Mouse (Mus musculus) spleen, postnatal 4 days (tissue): ENCODE measurements around the gene Rps6kb1.
A peak's percentile ranks its signal among the peaks of the same experiment; 100 is the strongest.

ENCODE experiments used
- DNase-seq, 2 experiments: peaks; one replicate each; pipeline ENCODE4 v3.0.0; 2022; ENCODE audit warnings: low spot score in 2 of 2

Gene Rps6kb1

GRCm38 (mm10) chr11:86544639-86545299 is at the start of gene Rps6kb1, which contains the start of gene Tubd1:
TSS of gene Rps6kb1 (minus strand) at chr11:86544805.
TSS of gene Tubd1 (plus strand) at chr11:86544991.
- DNase-seq: peak; percentile 100

GRCm38 (mm10) chr11:86593443-86593842 is 48.8 kb upstream of the Rps6kb1 start:
- DNase-seq: no peak

GRCm38 (mm10) chr11:86592993-86593392 is 48.4 kb upstream of the Rps6kb1 start:
- DNase-seq: no peak

GRCm38 (mm10) chr11:86591931-86592616 is 47.5 kb upstream of the Rps6kb1 start:
- DNase-seq: no peak

GRCm38 (mm10) chr11:86591301-86591845 is 46.8 kb upstream of the Rps6kb1 start:
- no peak for DNase-seq

- DNase-seq: no peak
These were observed 46.0 kb upstream of the Rps6kb1 start for GRCm38 (mm10) chr11:86590579-86590978.

GRCm38 (mm10) chr11:86590066-86590465 is 45.5 kb upstream of the Rps6kb1 start:
- no peak for DNase-seq

- DNase-seq: no peak
These were observed 44.1 kb upstream of the Rps6kb1 start for GRCm38 (mm10) chr11:86588583-86589298.

- DNase-seq: no peak
These were observed 43.2 kb upstream of the Rps6kb1 start for GRCm38 (mm10) chr11:86587830-86588229.

GRCm38 (mm10) chr11:86586868-86587792 is 42.5 kb upstream of the Rps6kb1 start:
- DNase-seq: no peak

GRCm38 (mm10) chr11:86586177-86586867 is 41.7 kb upstream of the Rps6kb1 start:
- DNase-seq: peak in 1 of 2 experiments; percentile 76

- DNase-seq: no peak
These were observed 41.0 kb upstream of the Rps6kb1 start for GRCm38 (mm10) chr11:86585598-86585984.

- DNase-seq: no peak
These were observed 40.4 kb upstream of the Rps6kb1 start for GRCm38 (mm10) chr11:86584898-86585597.

GRCm38 (mm10) chr11:86583990-86584897 is 39.6 kb upstream of the Rps6kb1 start:
- no peak for DNase-seq

GRCm38 (mm10) chr11:86583313-86583825 is 38.8 kb upstream of the Rps6kb1 start:
- no peak for DNase-seq

- DNase-seq: no peak
These were observed 38.1 kb upstream of the Rps6kb1 start for GRCm38 (mm10) chr11:86582543-86583260.

GRCm38 (mm10) chr11:86581943-86582542 is 37.4 kb upstream of the Rps6kb1 start:
- DNase-seq: no peak
